Comparison of ENCODE assay signal across 11 mouse cellular contexts in genomic region chr6:88558076-88558475, GRCm38 (mm10). TPM values are rescaled to one million over a fixed set of nuclear protein-coding genes. Genes with fewer than 3 reads are reported as not detected.
A peak's percentile ranks its signal among the peaks of the same experiment; 100 is the strongest.
DNase-seq lines count a peak whose midpoint lies in the region; ATAC-seq and TF ChIP-seq lines count a peak whose summit lies in the region.
"Had no signal": no experiment of that assay in that cellular context is flagged by ENCODE, and none has a peak within 500 bp of the region (broad histone marks: within the 10 kb centered on the region; RNA-seq: fewer than 3 reads in every experiment).

No protein-coding gene starts in this region.

- H3K27me3 ChIP-seq in intestine, postnatal 0 days (replicated peaks; ENCODE audit: control insufficient read depth, insufficient read depth, low read length): no peaks in the 10 kb centered on the region
- H3K27me3 ChIP-seq in intestine, embryonic 15.5 days (replicated peaks): no peaks in the 10 kb centered on the region
- H3K27me3 ChIP-seq in ES-Bruce4 (ENCODE audit: control insufficient read depth, insufficient read depth, low read length, poor library complexity, severe bottlenecking): no peaks in the 10 kb centered on the region
- H3K27me3 ChIP-seq: forebrain, embryonic 13.5 days had no signal

- no peaks in the 10 kb centered on the region for H3K4me1 ChIP-seq in intestine, postnatal 0 days (replicated peaks; ENCODE audit: control insufficient read depth, insufficient read depth, low read length)
- no peaks in the 10 kb centered on the region for H3K4me1 ChIP-seq in intestine, embryonic 15.5 days (replicated peaks)
- H3K4me1 ChIP-seq in ES-Bruce4 (ENCODE audit: control insufficient read depth, insufficient read depth, low read length): no peaks in the 10 kb centered on the region
- H3K4me1 ChIP-seq: forebrain, embryonic 13.5 days had no signal

- 78% methylated on average over 1 of the region's 1 CpGs for WGBS in intestine, postnatal 0 days
- 78% methylated on average over 1 of the region's 1 CpGs for WGBS in intestine, embryonic 15.5 days

- DNase-seq in cerebellum, adult 11 months: peak; percentile 70
- peak; percentile 68 for DNase-seq in gastrocnemius, postnatal 14 days
- DNase-seq in T-cell, adult 2 months (ENCODE audit: low spot score): no peak
- DNase-seq in spleen, postnatal 14 days (ENCODE audit: low spot score in 2 of 2): no peak
- DNase-seq: heart, postnatal 14 days; lung, adult 18-20 months had no signal

- TF ChIP-seq POLR2A in ES-Bruce4 (IDR thresholded peaks at IDR 0.05; ENCODE audit: insufficient read depth, low read length): no peak

- no peak overlapping the region for H3K4me2 ChIP-seq in intestine, postnatal 0 days (replicated peaks; ENCODE audit: low read depth)
- no peak overlapping the region for H3K4me2 ChIP-seq in intestine, embryonic 15.5 days (replicated peaks)
- H3K4me2 ChIP-seq: forebrain, embryonic 13.5 days had no signal

- ATAC-seq in intestine, postnatal 0 days: no peak
- no peak for ATAC-seq in intestine, embryonic 15.5 days
- ATAC-seq in granulocyte monocyte progenitor cell, adult 5-6 weeks (replicated peaks; ENCODE audit: poor library complexity, severe bottlenecking): no peak
- ATAC-seq: forebrain, embryonic 13.5 days had no signal

- TF ChIP-seq CTCF in intestine, postnatal 0 days (IDR thresholded peaks at IDR 0.05; ENCODE audit: low read depth): peak; percentile 33
- TF ChIP-seq CTCF in ES-Bruce4 (IDR thresholded peaks at IDR 0.05; ENCODE audit: low read depth, low read length): peak; percentile 38

- H3K36me3 ChIP-seq in intestine, postnatal 0 days (ENCODE audit: control insufficient read depth, insufficient read depth): no peaks in the 10 kb centered on the region
- H3K36me3 ChIP-seq in intestine, embryonic 15.5 days: no peaks in the 10 kb centered on the region
- no peaks in the 10 kb centered on the region for H3K36me3 ChIP-seq in ES-Bruce4 (ENCODE audit: control insufficient read depth, insufficient read depth, low read length, poor library complexity, severe bottlenecking)

- H3K4me3 ChIP-seq in intestine, postnatal 0 days (ENCODE audit: low read depth, low read length): no peak overlapping the region
- no peak overlapping the region for H3K4me3 ChIP-seq in intestine, embryonic 15.5 days (replicated peaks)
- H3K4me3 ChIP-seq in ES-Bruce4 (ENCODE audit: low read depth, low read length): no peak overlapping the region
- H3K4me3 ChIP-seq: forebrain, embryonic 13.5 days had no signal

- no peak overlapping the region; the same call in 1 of the 2 replicates for H3K27ac ChIP-seq in intestine, postnatal 0 days (ENCODE audit: low read depth, low read length)
- no peak overlapping the region for H3K27ac ChIP-seq in intestine, embryonic 15.5 days
- H3K27ac ChIP-seq in ES-Bruce4 (ENCODE audit: insufficient read depth, low read length): no peak overlapping the region
- H3K27ac ChIP-seq: forebrain, embryonic 13.5 days had no signal

- H3K9me3 ChIP-seq in intestine, postnatal 0 days (ENCODE audit: control insufficient read depth): no peaks in the 10 kb centered on the region
- H3K9me3 ChIP-seq in intestine, embryonic 15.5 days: no peaks in the 10 kb centered on the region
- no peaks in the 10 kb centered on the region for H3K9me3 ChIP-seq in ES-Bruce4 (replicated peaks; ENCODE audit: control insufficient read depth, insufficient read depth, low read length, poor library complexity, severe bottlenecking)
- H3K9me3 ChIP-seq: forebrain, embryonic 13.5 days had no signal

- no peak for TF ChIP-seq EP300 in ES-Bruce4 (IDR thresholded peaks at IDR 0.05; ENCODE audit: insufficient read depth, low read depth, low read length)

- H3K9ac ChIP-seq in intestine, postnatal 0 days (ENCODE audit: low read depth, low read length): no peak overlapping the region
- H3K9ac ChIP-seq in intestine, embryonic 15.5 days: no peak overlapping the region
- no peak overlapping the region for H3K9ac ChIP-seq in ES-Bruce4 (ENCODE audit: low read depth, poor library complexity, severe bottlenecking)
- H3K9ac ChIP-seq: forebrain, embryonic 13.5 days had no signal

- intact Hi-C loops in gastrocnemius, postnatal 14 days (cut with DNase I; ENCODE audit: low total_unique reads): no loop called here

RNA-seq across cellular contexts. Expression of gene Sec61a1, which starts 39.4 kb away (rescaled TPM):
- 126 and 129 TPM in 2 replicates for polyA plus RNA-seq in intestine, postnatal 0 days (2015; fragmentation: Nextera tagmentation; extraction: Ambion mirVana)
- 256 and 276 TPM in 2 replicates for polyA plus RNA-seq in intestine, embryonic 15.5 days (2015; fragmentation: Nextera tagmentation; extraction: Ambion mirVana)
- polyA plus RNA-seq in ES-Bruce4 (2011; ENCODE audit: insufficient read depth, insufficient read length, low read depth, missing spikeins): 126 and 128 TPM in 2 replicates
- total RNA-seq in gastrocnemius, postnatal 14 days (2021): 10 to 100 TPM; 35.5 to 46.6 TPM
- 221 and 234 TPM in 2 replicates for total RNA-seq in granulocyte monocyte progenitor cell, adult 5-6 weeks (2014; fragmentation: Nextera tagmentation)
- 228 and 244 TPM in 2 replicates for total RNA-seq in granulocyte monocyte progenitor cell, adult 5-6 weeks (2017)

Comparison
In these comparisons a context has a peak if more than half of its experiments do, and no peak if none do; other contexts are left out.
1. DNase-seq: peak in cerebellum, adult 11 months (single experiment) and gastrocnemius, postnatal 14 days (single experiment); none in T-cell, adult 2 months (single experiment) and spleen, postnatal 14 days (0 of 2).